Mouse (Mus musculus): Measurements from ENCODE around the gene Dnttip2. TPM values are rescaled to one million over a fixed set of nuclear protein-coding genes. Genes with fewer than 3 reads are reported as not detected.
"Not testable (repeated sequence)": the region's sequence is repeated elsewhere in the genome, so short reads cannot be mapped to it uniquely, and the experiment has no call there.

The Dnttip2 gene
- 96.8 and 104 TPM in 2 replicates for polyA plus RNA-seq (2014; fragmentation: Nextera tagmentation; extraction: Ambion mirVana)

DNA sequence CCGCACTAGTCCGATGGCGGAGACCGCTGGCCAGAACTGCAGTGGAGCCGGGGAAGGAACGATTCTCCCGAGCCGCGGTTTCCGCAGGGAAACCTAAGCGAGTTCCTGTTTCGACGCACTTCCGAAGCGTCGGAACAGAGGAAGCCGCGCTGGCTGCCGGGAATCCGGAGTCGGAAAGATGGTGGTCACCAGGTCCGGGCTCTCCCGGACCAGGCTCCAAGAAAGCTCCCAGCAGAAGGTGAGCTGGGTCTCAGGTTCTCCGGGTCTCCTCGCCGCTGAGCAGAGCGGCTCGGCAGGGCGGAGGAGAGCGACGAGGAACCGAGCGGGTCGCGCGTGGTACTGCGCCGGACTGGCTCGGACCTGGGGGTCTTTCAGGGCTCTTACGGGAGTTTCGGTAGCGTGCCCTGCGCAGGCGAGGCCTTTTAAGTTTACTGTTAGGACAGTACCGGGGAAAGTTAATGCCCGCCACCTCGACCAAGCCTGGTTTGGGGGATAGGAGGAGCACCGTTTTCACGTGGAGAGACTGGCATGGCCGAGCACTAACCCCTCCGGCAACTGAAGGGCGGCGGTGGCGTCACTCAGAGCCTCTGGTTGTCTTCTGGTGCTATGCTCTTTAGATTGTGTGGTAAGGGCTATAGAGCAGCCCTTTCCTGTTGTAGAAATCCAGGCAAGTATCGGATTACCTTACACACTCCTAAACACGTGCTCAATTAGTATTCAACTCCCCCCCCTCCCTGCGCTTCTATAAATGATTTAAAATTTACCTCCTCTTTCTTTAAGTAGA is at the start of gene Dnttip2:
TSS of gene Dnttip2 (plus strand) at position 148 of the 784 bp plus-strand sequence.
- Histone ChIP-seq H3K36me3 (ENCODE audit: control insufficient read depth, insufficient read depth, low read length) (peaks cover 6% of the 10 kb centered on the region), H3K4me3 (ENCODE audit: low read depth, low read length) (peak within 1 kb of the TSS; percentile 91), H3K27me3 (ENCODE audit: control insufficient read depth, insufficient read depth, low read length) (no peaks in the 10 kb centered on the region), H3K9me3 (ENCODE audit: control insufficient read depth, low read length) (no peaks in the 10 kb centered on the region), H3K27ac (ENCODE audit: low read depth, low read length) (peak within 1 kb of the TSS; percentile 36; the same call in 1 of the 2 replicates), H3K4me2 (peak within 1 kb of the TSS; percentile 84), H3K4me1 (ENCODE audit: control insufficient read depth, insufficient read depth, low read length) (peaks cover 7% of the 10 kb centered on the region), H3K9ac (ENCODE audit: low read length) (peak within 1 kb of the TSS; percentile 87)
- peak; percentile 99 for DNase-seq (ENCODE audit: low spot score, missing footprints)
- WGBS = under 1% methylated on average over 57 of the region's 57 CpGs
- peak; percentile 96 for ATAC-seq (ENCODE audit: low FRiP score)

DNA sequence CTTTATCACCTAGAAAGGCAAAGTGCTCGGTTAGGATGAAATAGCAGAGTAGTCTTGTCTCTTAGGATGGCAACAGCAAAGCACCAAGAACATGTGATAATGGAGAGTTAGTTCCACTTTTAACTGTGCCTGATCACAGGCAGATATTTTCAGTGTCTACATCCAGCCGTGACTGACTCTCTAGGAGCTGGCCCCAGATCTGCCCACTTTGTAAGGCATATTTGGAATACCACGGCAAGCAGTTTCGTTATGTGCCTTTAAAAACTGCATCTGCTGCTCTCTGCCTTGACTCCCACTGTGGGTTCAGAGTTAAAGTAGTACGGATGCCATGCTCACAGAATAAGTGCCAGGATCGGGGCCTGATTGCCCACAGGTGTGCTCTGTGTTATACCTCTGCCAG is 47.2 kb upstream of the Dnttip2 start:
- DNase-seq (ENCODE audit: low spot score, missing footprints) = peak; percentile 60
- not testable (repeated sequence) for H3K27ac ChIP-seq (ENCODE audit: low read depth, low read length)

DNA sequence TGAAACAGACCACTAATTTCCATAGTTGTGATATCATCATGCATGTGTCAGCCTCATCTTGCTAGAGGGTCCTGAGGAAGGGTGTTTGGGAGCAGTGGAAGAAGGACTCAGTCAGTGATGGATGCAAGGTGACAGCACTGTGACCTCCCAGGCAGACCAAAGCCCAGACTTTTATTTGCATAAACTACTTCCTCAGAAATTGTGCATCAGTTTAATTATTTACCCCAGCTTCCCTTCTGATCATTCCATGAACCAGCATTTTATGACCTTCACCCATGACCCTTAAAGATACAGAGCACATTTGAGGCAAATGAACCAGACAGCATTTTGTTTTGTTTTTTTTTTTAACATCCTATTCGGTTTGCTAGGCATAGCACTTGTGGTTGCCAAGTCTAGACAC is 38.4 kb upstream of the Dnttip2 start:
- H3K4me1 ChIP-seq (ENCODE audit: control insufficient read depth, insufficient read depth, low read length) = no peaks in the 10 kb centered on the region
- no peak overlapping the region for H3K4me3 ChIP-seq (ENCODE audit: low read depth, low read length)
- no peak for DNase-seq (ENCODE audit: low spot score, missing footprints)
- H3K4me2 ChIP-seq = no peak overlapping the region
- no peak overlapping the region for H3K9ac ChIP-seq (ENCODE audit: low read length)
- H3K27me3 ChIP-seq (ENCODE audit: control insufficient read depth, insufficient read depth, low read length) = no peaks in the 10 kb centered on the region
- no peaks in the 10 kb centered on the region for H3K36me3 ChIP-seq (ENCODE audit: control insufficient read depth, insufficient read depth, low read length)
- H3K9me3 ChIP-seq (ENCODE audit: control insufficient read depth, low read length) = no peaks in the 10 kb centered on the region
- no peak overlapping the region for H3K27ac ChIP-seq (ENCODE audit: low read depth, low read length)
- no peak for ATAC-seq (ENCODE audit: low FRiP score)
- 77% methylated on average over 1 of the region's 1 CpGs for WGBS

More for the DNA sequence above, 47.2 kb upstream of the Dnttip2 start:
- not testable (repeated sequence) for H3K4me3 ChIP-seq (ENCODE audit: low read depth, low read length); H3K9me3 ChIP-seq (ENCODE audit: control insufficient read depth, low read length); H3K4me1 ChIP-seq (ENCODE audit: control insufficient read depth, insufficient read depth, low read length); H3K36me3 ChIP-seq (ENCODE audit: control insufficient read depth, insufficient read depth, low read length); H3K27me3 ChIP-seq (ENCODE audit: control insufficient read depth, insufficient read depth, low read length); H3K4me2 ChIP-seq; ATAC-seq (ENCODE audit: low FRiP score); H3K9ac ChIP-seq (ENCODE audit: low read length)
- 79% methylated on average over 6 of the region's 6 CpGs for WGBS

DNA sequence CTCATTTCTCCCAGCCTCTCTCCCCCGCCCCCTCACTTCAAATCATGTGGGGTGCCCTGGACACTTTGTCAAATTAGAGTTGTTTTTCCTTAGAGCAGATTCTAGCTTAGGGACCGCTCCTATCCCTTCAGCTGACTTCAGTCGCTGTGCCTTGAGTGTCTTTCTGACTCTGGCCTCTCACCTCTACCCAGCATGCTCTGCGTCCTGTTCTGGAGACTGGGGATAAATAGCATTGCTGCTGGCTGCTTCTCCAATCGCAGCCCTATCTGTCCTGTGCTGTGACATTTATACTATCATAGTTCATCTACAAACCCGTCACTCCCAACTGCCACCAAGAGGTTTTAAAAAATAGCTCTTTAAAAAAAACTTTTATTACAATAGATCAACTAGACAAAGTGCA is 31.3 kb upstream of the Dnttip2 start:
- DNase-seq (ENCODE audit: low spot score, missing footprints) (no peak), ATAC-seq (ENCODE audit: low FRiP score) (no peak)
- Histone ChIP-seq H3K27me3 (ENCODE audit: control insufficient read depth, insufficient read depth, low read length) (no peaks in the 10 kb centered on the region), H3K9ac (ENCODE audit: low read length) (no peak overlapping the region), H3K4me2 (no peak overlapping the region), H3K9me3 (ENCODE audit: control insufficient read depth, low read length) (no peaks in the 10 kb centered on the region), H3K36me3 (ENCODE audit: control insufficient read depth, insufficient read depth, low read length) (no peaks in the 10 kb centered on the region), H3K4me3 (ENCODE audit: low read depth, low read length) (no peak overlapping the region), H3K27ac (ENCODE audit: low read depth, low read length) (no peak overlapping the region), H3K4me1 (ENCODE audit: control insufficient read depth, insufficient read depth, low read length) (peaks cover 7% of the 10 kb centered on the region)
- WGBS = 53% methylated on average over 6 of the region's 6 CpGs

DNA sequence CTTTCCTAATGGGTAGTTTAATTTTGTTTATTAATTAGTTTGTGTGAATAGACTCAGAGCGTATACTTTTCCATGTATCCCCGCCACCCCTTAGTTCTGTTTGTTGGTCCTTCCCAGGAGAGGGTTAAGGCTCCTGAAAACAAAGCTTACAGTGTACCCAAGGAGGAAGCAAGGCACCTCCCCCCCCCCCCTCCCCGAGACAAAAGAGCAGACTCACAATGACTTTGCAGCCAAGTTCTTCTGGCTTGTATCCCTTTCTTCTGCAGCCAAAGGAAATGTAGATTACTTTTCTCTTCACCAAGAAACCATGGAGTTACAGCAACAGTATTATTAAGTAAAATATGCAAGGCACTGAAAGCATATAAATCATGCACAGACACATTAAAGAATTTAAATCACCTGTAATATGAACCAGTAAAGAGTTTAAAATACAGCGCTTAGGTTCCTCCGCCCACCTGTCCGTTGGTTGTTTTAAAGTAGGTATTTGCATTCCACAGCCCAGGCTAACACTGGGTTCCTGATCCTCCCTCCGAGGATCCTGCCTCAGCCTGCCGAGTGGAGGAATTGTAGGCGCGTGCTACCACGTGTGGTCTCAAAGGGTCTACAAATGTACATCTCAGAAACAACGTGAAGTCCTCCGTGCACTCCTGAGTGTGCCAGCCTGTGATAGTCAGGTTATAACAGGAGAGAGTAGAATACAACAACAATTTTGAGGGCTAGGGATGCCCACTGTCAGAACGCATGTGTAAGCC is 30.6 kb upstream of the Dnttip2 start:
- ATAC-seq (ENCODE audit: low FRiP score) (no peak), DNase-seq (ENCODE audit: low spot score, missing footprints) (no peak)
- Histone ChIP-seq H3K4me3 (ENCODE audit: low read depth, low read length) (no peak overlapping the region), H3K9me3 (ENCODE audit: control insufficient read depth, low read length) (no peaks in the 10 kb centered on the region), H3K27ac (ENCODE audit: low read depth, low read length) (no peak overlapping the region), H3K4me2 (no peak overlapping the region), H3K27me3 (ENCODE audit: control insufficient read depth, insufficient read depth, low read length) (no peaks in the 10 kb centered on the region), H3K9ac (ENCODE audit: low read length) (0 out of 2 replicates have a peak overlapping the region, but pooled peaks have one; percentile 4), H3K4me1 (ENCODE audit: control insufficient read depth, insufficient read depth, low read length) (peaks cover 7% of the 10 kb centered on the region), H3K36me3 (ENCODE audit: control insufficient read depth, insufficient read depth, low read length) (no peaks in the 10 kb centered on the region)
- 49% methylated on average over 14 of the region's 14 CpGs for WGBS

DNA sequence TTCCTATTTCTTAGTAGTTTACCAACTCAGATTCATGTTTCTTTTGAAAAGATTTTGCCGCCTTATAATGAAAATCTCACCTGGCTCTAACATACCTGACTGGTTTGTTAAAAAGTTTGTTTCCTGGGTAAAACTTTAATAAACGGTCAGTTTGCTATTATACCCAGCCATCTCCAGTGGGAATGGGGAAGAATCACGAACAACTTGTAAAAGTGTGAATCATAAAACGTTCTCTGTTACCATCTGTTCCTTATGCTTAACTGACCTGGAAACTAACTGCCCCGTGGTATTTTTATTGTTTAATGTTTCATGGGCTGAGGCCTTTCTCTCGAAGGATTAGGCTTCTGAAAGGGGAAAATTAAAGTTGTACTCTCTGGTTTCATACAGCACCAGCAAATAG is 29.4 kb upstream of the Dnttip2 start:
- DNase-seq (ENCODE audit: low spot score, missing footprints) = no peak
- no peaks in the 10 kb centered on the region for H3K27me3 ChIP-seq (ENCODE audit: control insufficient read depth, insufficient read depth, low read length)
- no peak overlapping the region for H3K27ac ChIP-seq (ENCODE audit: low read depth, low read length)
- H3K36me3 ChIP-seq (ENCODE audit: control insufficient read depth, insufficient read depth, low read length) = no peaks in the 10 kb centered on the region
- H3K4me3 ChIP-seq (ENCODE audit: low read depth, low read length) = no peak overlapping the region; the same call in 1 of the 2 replicates
- H3K4me2 ChIP-seq = peak overlapping the region; percentile 41
- H3K9ac ChIP-seq (ENCODE audit: low read length) = peak overlapping the region; percentile 47; the same call in 1 of the 2 replicates
- 0 out of 2 replicates have a peak, but pooled peaks have one; percentile 0 for ATAC-seq (ENCODE audit: low FRiP score)
- no peaks in the 10 kb centered on the region for H3K9me3 ChIP-seq (ENCODE audit: control insufficient read depth, low read length)
- peaks cover 7% of the 10 kb centered on the region for H3K4me1 ChIP-seq (ENCODE audit: control insufficient read depth, insufficient read depth, low read length)
- WGBS = 53% methylated on average over 6 of the region's 6 CpGs

DNA sequence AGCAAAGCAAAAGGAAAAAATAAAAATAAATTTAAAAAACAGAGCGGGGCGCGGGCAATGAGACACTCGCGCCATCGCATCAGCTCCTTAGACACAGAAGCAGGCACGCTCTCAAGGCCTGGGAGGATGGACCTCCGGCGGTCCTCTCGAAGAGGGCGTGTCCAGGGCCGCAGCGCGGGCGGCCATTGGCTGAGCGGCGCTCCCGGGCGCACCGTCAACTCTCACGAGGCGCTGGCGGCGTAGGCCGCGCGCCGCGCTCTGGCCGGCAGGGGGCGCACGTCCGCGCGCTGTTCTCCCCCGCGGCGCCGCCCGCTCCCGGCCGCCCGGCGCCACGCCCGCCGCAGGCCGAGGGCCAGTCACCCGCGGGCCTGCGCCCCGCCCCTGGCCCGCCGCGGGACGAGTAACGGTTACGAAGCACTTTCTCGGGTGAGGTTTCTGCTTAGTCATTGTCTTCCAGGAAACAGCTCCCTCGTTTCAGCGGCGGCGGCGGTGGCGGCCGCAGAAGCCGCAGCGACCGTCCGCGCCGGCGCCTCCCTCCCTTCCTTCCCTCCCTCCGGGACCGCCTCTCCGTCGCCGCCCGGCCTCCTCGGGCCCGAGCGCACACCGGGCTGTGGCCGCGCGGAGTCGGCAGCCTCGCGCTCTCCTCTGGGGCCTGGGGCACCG is 28.8 kb upstream of the Dnttip2 start, which contains the start of gene Gclm:
TSS of gene Gclm (plus strand) at position 343 of the 663 bp plus-strand sequence.
- Histone ChIP-seq H3K4me2 (peak within 1 kb of the TSS; percentile 75), H3K4me3 (ENCODE audit: low read depth, low read length) (peak within 1 kb of the TSS; percentile 86), H3K27ac (ENCODE audit: low read depth, low read length) (peak within 1 kb of the TSS; percentile 86), H3K9me3 (ENCODE audit: control insufficient read depth, low read length) (no peaks in the 10 kb centered on the region), H3K9ac (ENCODE audit: low read length) (peak within 1 kb of the TSS; percentile 88), H3K4me1 (ENCODE audit: control insufficient read depth, insufficient read depth, low read length) (peaks cover 7% of the 10 kb centered on the region), H3K36me3 (ENCODE audit: control insufficient read depth, insufficient read depth, low read length) (no peaks in the 10 kb centered on the region), H3K27me3 (ENCODE audit: control insufficient read depth, insufficient read depth, low read length) (no peaks in the 10 kb centered on the region)
- ATAC-seq (ENCODE audit: low FRiP score) = peak; percentile 99
- WGBS = under 1% methylated on average over 61 of the region's 90 CpGs
- peak; percentile 100 for DNase-seq (ENCODE audit: low spot score, missing footprints)

DNA sequence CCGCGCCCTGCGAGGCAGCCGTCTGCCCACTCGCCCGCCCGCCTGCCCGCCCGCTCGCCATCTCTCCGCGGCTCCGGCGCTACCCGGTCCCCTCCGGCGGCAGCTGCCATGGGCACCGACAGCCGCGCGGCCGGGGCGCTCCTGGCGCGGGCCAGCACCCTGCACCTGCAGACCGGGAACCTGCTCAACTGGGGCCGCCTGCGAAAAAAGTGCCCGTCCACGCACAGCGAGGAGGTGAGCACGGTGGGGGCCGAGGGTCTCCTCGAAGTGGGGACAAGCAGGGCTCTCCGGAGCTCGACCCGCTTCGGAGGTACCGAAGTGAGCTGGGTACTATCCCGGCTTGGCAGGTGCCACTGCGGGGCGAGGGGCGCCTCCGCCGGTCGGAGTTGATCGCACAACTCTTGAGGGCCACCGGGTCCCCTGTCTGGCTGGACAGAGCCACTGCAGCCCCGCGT is 28.3 kb upstream of the Dnttip2 start:
- WGBS = 0% methylated on average over 41 of the region's 50 CpGs
- peak overlapping the region; percentile 88 for H3K9ac ChIP-seq (ENCODE audit: low read length)
- no peaks in the 10 kb centered on the region for H3K27me3 ChIP-seq (ENCODE audit: control insufficient read depth, insufficient read depth, low read length)
- peak; percentile 65 for ATAC-seq (ENCODE audit: low FRiP score)
- H3K4me3 ChIP-seq (ENCODE audit: low read depth, low read length) = peak overlapping the region; percentile 86
- DNase-seq (ENCODE audit: low spot score, missing footprints) = no peak
- H3K36me3 ChIP-seq (ENCODE audit: control insufficient read depth, insufficient read depth, low read length) = no peaks in the 10 kb centered on the region
- H3K4me2 ChIP-seq = peak overlapping the region; percentile 75
- H3K9me3 ChIP-seq (ENCODE audit: control insufficient read depth, low read length) = no peaks in the 10 kb centered on the region
- H3K4me1 ChIP-seq (ENCODE audit: control insufficient read depth, insufficient read depth, low read length) = peaks cover 7% of the 10 kb centered on the region
- H3K27ac ChIP-seq (ENCODE audit: low read depth, low read length) = peak overlapping the region; percentile 86

Measured in midbrain, embryonic 11.5 days (tissue).